Mouse (Mus musculus) stomach, embryonic 14.5 days (tissue): ENCODE measurements around the gene Slc13a3. TPM values are rescaled to one million over a fixed set of nuclear protein-coding genes. Genes with fewer than 3 reads are reported as not detected.

Experiments used
- ATAC-seq: fragments of 200-750 bp; cut with Nextera tagmentation; 2 replicates; pipeline ENCODE4 v1.8.0; 2017; ENCODE audit warnings: low read depth, moderate TSS enrichment; ENCODE audit not compliant: insufficient number of reproducible peaks, insufficient read depth, low FRiP score
- H3K27ac ChIP-seq: fragments of 300-500 bp; sonication (generic); 2 replicates; pipeline ENCODE4 v1.5.1; 2014; ENCODE audit warnings: mild to moderate bottlenecking, low read length, moderate library complexity, mixed read lengths
- H3K27me3 ChIP-seq: fragments of 300-500 bp; sonication (generic); 2 replicates; pipeline ENCODE4 v1.6.1; 2014; ENCODE audit warnings: low read length, control low read depth, mixed read lengths; ENCODE audit not compliant: control insufficient read depth, insufficient read depth
- H3K36me3 ChIP-seq: fragments of 300-500 bp; sonication (generic); 2 replicates; pipeline ENCODE4 v1.6.1; 2014; ENCODE audit warnings: mild to moderate bottlenecking, control low read depth, low read length, moderate library complexity, mixed read lengths; ENCODE audit not compliant: control insufficient read depth, insufficient read depth
- H3K4me1 ChIP-seq: fragments of 300-500 bp; sonication (generic); 2 replicates; pipeline ENCODE4 v1.6.1; 2014; ENCODE audit warnings: low read length, control low read depth, mixed read lengths; ENCODE audit not compliant: control insufficient read depth, insufficient read depth
- H3K4me2 ChIP-seq: fragments of 300-500 bp; sonication (generic); replicated peaks from 2 replicates; pipeline ENCODE4 v1.6.1; 2014; ENCODE audit warnings: low read depth, low read length, control low read depth
- H3K4me3 ChIP-seq: fragments of 300-500 bp; sonication (generic); 2 replicates; pipeline ENCODE4 v1.5.1; 2014; ENCODE audit warnings: low read depth, low read length, control low read depth
- H3K9ac ChIP-seq: fragments of 300-500 bp; sonication (generic); replicated peaks from 2 replicates; pipeline ENCODE4 v1.6.1; 2014; ENCODE audit warnings: low read depth, mild to moderate bottlenecking, control low read depth, low read length, moderate library complexity, mixed read lengths
- H3K9me3 ChIP-seq: fragments of 300-500 bp; sonication (generic); 2 replicates; pipeline ENCODE4 v1.6.1; 2016; ENCODE audit warnings: low read depth, low read length, control low read depth; ENCODE audit not compliant: control insufficient read depth
- WGBS: fragments of 180-500 bp; shearing (Covaris S2); extraction: QIAGEN DNeasy Blood & Tissue Kit; methylation state at CpG from one replicate; pipeline ENCODE4 v1.1.7; 2014; 5-methylcytosine and 5-hydroxymethylcytosine counted together
- polyA plus RNA-seq: library from polyadenylated mRNA; unstranded; fragments of >200 nt; fragmentation: Nextera tagmentation; extraction: Ambion mirVana; gene quantifications from 2 replicates; pipeline ENCODE4 v1.2.1, GENCODE M21; 2014

The Slc13a3 gene
- polyA plus RNA-seq, 1 experiment from 2014 or later = 0.38 TPM

DNA sequence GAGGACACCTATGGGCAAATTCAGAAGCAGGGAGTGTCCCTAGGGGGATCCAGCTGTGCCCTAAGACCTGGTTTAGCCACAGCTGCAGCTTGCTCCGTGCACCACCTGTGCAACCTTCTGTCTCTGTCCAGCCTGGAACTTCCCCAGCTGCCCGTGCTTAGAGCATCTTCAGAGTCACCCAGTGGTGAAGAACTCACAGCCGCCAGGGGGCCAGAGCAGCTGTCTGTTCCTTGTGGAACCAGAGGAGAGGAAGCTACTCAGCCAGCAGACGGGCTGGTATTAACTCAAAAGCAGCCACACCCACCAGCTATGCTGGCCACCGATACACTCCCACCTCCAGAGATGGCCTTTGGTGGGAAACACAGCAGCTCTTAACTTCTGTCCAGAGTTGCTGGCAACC is 2.9 kb downstream of the Slc13a3 start:
- no peak overlapping the region for H3K9ac ChIP-seq

DNA sequence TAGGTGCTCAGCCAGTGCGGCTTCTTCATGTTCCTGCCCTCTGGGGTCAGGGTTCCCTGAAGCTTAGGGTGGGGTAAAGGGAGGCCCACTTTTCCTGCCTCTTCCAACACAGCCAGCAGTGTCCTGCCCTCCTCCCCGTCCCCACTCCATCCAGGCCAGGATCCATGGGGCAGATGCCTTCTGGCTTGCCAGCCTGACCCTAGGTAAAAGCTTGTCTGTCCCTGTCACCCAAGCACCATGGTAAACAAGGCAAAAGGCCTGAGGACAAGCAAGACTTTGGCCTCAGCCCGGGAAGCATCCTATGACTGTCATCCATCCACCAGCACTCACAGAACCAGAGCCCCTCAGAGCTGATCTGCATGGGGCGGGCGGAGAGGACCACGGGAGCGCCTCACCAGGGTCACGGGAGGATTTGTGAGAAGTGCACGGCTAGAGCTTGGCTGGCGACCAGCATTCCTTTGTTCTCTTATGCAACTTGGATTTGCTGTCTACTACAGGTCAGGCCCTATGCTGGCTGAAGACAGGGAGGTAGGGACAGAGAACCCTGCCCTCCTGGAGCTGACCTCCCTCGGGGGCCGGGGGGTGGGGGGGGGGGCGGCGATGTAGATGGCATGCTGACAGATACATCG is 5.1 kb downstream of the Slc13a3 start:
- ATAC-seq = no peak
- Histone ChIP-seq H3K9ac (no peak overlapping the region), H3K9me3 (no peaks in the 10 kb centered on the region), H3K4me3 (no peak overlapping the region), H3K4me2 (no peak overlapping the region), H3K36me3 (no peaks in the 10 kb centered on the region), H3K27ac (no peak overlapping the region), H3K4me1 (no peaks in the 10 kb centered on the region), H3K27me3 (peaks cover 8% of the 10 kb centered on the region; the same call in 1 of the 2 replicates)
- 42% methylated on average over 15 of the region's 15 CpGs for WGBS

More for the DNA sequence above, 2.9 kb downstream of the Slc13a3 start:
- no peaks in the 10 kb centered on the region for H3K36me3 ChIP-seq
- WGBS = 15% methylated on average over 5 of the region's 5 CpGs
- H3K4me2 ChIP-seq = no peak overlapping the region
- no peaks in the 10 kb centered on the region for H3K9me3 ChIP-seq
- no peak for ATAC-seq
- peaks cover 16% of the 10 kb centered on the region; the same call in 1 of the 2 replicates for H3K27me3 ChIP-seq
- H3K27ac ChIP-seq = no peak overlapping the region
- no peak overlapping the region for H3K4me3 ChIP-seq
- H3K4me1 ChIP-seq = no peaks in the 10 kb centered on the region

DNA sequence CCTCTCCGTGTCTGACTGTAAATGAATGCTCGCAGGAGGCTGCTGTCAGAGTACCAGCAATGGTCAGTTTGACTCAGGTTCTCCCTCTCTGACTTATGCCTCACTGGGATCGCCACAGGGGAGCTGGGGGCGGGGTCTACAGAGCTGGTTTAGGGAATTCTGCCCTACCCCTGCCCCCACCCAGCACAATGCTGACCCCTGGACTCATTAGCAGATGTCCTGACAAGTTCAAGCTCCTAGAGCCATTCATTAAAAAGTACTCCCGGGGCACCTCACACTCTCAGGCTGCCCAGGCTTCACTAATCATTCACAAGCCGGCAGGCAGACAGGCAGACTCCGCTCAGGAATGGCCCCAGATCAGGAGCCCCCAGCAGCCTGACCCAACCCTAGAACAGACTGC is 13.4 kb downstream of the Slc13a3 start:
- no peak overlapping the region for H3K4me2 ChIP-seq
- no peak overlapping the region for H3K9ac ChIP-seq
- 16% methylated on average over 7 of the region's 7 CpGs for WGBS
- H3K36me3 ChIP-seq = no peaks in the 10 kb centered on the region
- H3K9me3 ChIP-seq = no peaks in the 10 kb centered on the region
- ATAC-seq = no peak
- H3K27me3 ChIP-seq = no peaks in the 10 kb centered on the region
- H3K4me1 ChIP-seq = no peaks in the 10 kb centered on the region
- H3K4me3 ChIP-seq = no peak overlapping the region
- H3K27ac ChIP-seq = no peak overlapping the region

DNA sequence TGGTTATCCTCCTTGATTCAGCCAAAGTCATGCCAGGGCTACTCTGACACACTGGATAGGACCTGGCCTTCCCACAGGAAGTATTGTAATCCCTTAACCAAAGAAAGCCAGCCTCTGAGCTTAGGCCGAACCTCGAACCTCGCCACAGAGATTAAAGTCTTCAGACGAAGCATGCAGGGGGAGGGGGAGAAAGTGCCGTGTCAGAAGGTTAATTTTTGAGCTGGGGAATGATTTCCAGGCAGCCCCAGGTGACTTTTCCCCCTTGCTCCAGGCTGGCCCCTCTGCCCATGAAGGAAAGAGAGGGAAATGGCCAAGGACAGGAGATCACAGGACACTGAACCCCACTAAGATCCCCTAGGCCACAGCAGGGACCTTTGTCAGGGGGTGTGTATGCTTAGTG is 14.8 kb downstream of the Slc13a3 start:
- H3K27me3 ChIP-seq = no peaks in the 10 kb centered on the region
- no peaks in the 10 kb centered on the region for H3K4me1 ChIP-seq
- H3K4me3 ChIP-seq = no peak overlapping the region
- no peak overlapping the region for H3K4me2 ChIP-seq
- H3K9me3 ChIP-seq = no peaks in the 10 kb centered on the region
- 49% methylated on average over 5 of the region's 5 CpGs for WGBS
- H3K36me3 ChIP-seq = no peaks in the 10 kb centered on the region
- no peak for ATAC-seq
- H3K27ac ChIP-seq = no peak overlapping the region
- H3K9ac ChIP-seq = no peak overlapping the region

DNA sequence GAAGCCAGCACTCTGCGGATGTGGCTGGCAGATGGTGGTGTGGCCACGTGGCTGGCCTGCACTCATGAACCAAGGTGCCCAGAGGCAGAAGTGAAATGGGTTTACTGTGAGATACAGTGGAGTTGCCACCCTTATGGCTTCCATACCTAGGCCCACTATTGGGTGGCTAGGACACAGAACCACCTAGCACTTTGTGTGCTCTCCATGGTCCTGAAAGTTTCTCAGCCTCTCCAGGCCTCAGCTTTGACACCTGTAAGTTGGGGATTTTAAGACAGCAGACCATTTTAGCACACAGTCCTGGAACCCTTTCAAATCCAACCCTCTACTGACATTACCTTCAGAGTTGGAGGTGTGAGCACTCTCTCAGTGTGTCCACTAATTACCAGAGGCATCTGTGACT is 16.3 kb downstream of the Slc13a3 start:
- H3K4me3 ChIP-seq = no peak overlapping the region
- H3K27ac ChIP-seq = no peak overlapping the region
- H3K27me3 ChIP-seq = no peaks in the 10 kb centered on the region
- no peaks in the 10 kb centered on the region for H3K9me3 ChIP-seq
- no peaks in the 10 kb centered on the region for H3K36me3 ChIP-seq
- ATAC-seq = no peak
- H3K4me2 ChIP-seq = no peak overlapping the region
- H3K4me1 ChIP-seq = no peaks in the 10 kb centered on the region
- 63% methylated on average over 2 of the region's 2 CpGs for WGBS
- no peak overlapping the region for H3K9ac ChIP-seq

DNA sequence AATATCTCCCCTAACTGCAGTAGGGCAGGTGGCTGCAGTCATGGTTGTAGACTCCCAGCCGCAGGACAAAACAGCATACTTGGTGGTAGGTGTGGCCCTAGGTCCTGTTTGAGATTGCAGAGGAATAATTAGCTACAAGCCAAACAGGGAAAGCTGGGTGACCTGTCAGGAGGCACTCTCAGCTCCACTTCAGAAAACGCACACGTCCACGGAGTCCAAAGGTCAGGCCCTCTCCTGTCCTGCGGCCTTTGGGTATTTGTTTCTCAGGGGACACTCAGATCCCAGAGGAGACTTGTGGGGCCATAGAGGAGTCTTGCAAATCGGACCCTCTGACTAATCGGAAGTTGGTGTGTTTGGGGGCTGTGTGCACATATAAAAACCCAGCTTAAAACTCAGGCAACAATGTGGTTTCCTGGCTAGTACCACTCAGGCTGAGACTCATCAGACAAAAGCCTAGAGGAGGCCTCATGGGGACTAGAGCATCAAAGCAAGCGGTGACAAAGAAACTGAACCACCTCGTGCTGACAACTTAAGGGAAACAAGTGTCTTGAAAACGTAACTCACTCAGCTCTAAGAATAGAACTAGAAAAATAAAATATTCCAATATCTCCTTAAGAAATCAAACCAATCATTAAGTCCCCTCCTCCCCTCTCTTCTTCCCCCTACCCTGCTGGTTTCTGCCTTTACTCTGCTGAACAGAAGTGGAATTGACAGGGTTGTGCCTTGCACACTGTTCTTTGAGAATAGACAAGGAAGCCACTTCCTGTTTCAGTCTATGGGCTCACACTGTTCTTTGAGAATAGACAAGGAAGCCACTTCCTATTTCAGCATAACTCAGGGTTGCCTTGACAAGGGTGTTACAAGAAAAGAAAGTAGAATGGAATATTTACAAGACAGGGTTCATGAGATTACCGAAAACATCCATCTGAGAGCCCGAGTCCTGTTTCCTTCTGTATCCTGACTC is 20.0 kb downstream of the Slc13a3 start:
- no peaks in the 10 kb centered on the region for H3K36me3 ChIP-seq
- 71% methylated on average over 12 of the region's 12 CpGs for WGBS
- no peaks in the 10 kb centered on the region for H3K27me3 ChIP-seq
- H3K27ac ChIP-seq = no peak overlapping the region
- no peak for ATAC-seq
- no peaks in the 10 kb centered on the region for H3K9me3 ChIP-seq
- no peak overlapping the region for H3K4me2 ChIP-seq
- H3K9ac ChIP-seq = no peak overlapping the region
- H3K4me3 ChIP-seq = no peak overlapping the region
- H3K4me1 ChIP-seq = no peaks in the 10 kb centered on the region

DNA sequence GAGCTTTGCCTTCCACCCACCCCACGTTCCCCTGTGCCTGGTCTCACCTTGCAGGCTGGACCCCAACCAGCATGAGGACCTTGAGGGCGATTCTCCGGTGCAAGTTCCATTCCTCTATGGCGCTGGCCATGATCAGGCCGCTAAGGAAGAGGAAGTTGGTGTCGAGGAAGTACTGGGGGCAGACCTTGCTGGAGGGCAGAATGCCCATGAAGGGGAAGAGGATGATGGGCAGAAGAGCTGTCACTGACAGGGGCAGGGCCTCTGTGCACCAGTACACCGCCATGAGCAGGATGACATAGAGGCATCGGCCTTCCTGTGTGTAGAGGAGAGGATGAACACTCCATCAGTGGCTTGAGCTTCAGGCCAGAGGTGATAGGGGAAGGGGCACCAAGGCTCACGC is 24.6 kb downstream of the Slc13a3 start:
- no peak for ATAC-seq
- Histone ChIP-seq H3K27me3 (no peaks in the 10 kb centered on the region), H3K9ac (no peak overlapping the region), H3K36me3 (no peaks in the 10 kb centered on the region), H3K4me3 (no peak overlapping the region), H3K9me3 (no peaks in the 10 kb centered on the region), H3K4me1 (no peaks in the 10 kb centered on the region), H3K4me2 (no peak overlapping the region), H3K27ac (no peak overlapping the region)
- 90% methylated on average over 9 of the region's 9 CpGs for WGBS

DNA sequence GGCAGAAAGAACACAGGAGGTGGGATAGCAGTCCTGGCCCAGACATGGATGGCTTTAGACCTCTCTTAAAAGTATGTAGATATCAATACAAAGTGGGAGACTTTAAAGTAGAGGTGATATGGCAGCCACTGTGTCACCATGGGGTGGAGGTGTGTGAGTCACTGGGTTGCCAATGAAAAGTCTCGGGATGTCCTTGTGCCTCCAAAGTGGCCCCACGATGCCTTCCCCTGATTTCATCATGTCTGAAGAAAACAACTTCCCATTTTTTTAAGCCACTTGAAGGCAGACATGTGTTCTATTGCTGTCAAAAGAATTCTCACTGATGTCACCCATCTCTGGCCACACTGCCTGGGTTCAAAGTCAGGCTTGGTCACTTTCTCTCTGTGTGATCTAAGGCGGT is 28.2 kb downstream of the Slc13a3 start:
- H3K4me2 ChIP-seq = no peak overlapping the region
- ATAC-seq = no peak
- no peaks in the 10 kb centered on the region for H3K36me3 ChIP-seq
- 81% methylated on average over 3 of the region's 3 CpGs for WGBS
- H3K9me3 ChIP-seq = no peaks in the 10 kb centered on the region
- no peak overlapping the region for H3K27ac ChIP-seq
- H3K4me3 ChIP-seq = no peak overlapping the region
- H3K9ac ChIP-seq = no peak overlapping the region
- H3K27me3 ChIP-seq = no peaks in the 10 kb centered on the region
- no peaks in the 10 kb centered on the region for H3K4me1 ChIP-seq
